Mouse (Mus musculus) hindbrain, embryonic 14.5 days (tissue): ENCODE results near the gene Dbndd2. TPM values are rescaled to one million over a fixed set of nuclear protein-coding genes. Genes with fewer than 3 reads are reported as not detected.

Experiments
- ATAC-seq: fragments of 200-750 bp; cut with Nextera tagmentation; 2 replicates; pipeline ENCODE4 v1.8.0; 2017; ENCODE audit warnings: moderate number of reproducible peaks, mild to moderate bottlenecking, moderate TSS enrichment, moderate library complexity; ENCODE audit not compliant: low FRiP score
- DNase-seq: peaks from one replicate; pipeline ENCODE4 v3.0.0-alpha.2; 2015; ENCODE audit warnings: low spot score
- H3K27ac ChIP-seq: fragments of 300-500 bp; sonication (generic); 2 replicates; pipeline ENCODE4 v1.5.1; 2014; ENCODE audit warnings: mild to moderate bottlenecking, moderate library complexity
- H3K27me3 ChIP-seq: fragments of 300-500 bp; sonication (generic); 2 replicates; pipeline ENCODE4 v1.6.1; 2014; ENCODE audit warnings: mild to moderate bottlenecking, low read length, mixed read lengths; ENCODE audit not compliant: control insufficient read depth, insufficient read depth
- H3K36me3 ChIP-seq: fragments of 300-500 bp; sonication (generic); replicated peaks from 2 replicates; pipeline ENCODE4 v1.6.1; 2014; ENCODE audit not compliant: control insufficient read depth, insufficient read depth
- H3K4me1 ChIP-seq: fragments of 300-500 bp; sonication (generic); replicated peaks from 2 replicates; pipeline ENCODE4 v1.6.1; 2014; ENCODE audit warnings: antibody characterized with exemption, low read length, mixed read lengths; ENCODE audit not compliant: control insufficient read depth, insufficient read depth
- H3K4me2 ChIP-seq: fragments of 300-500 bp; sonication (generic); replicated peaks from 2 replicates; pipeline ENCODE4 v1.6.1; 2014; ENCODE audit warnings: mild to moderate bottlenecking, moderate library complexity
- H3K4me3 ChIP-seq: fragments of 300-500 bp; sonication (generic); replicated peaks from 2 replicates; pipeline ENCODE4 v1.5.1; 2014; ENCODE audit warnings: mild to moderate bottlenecking, low read length
- H3K9ac ChIP-seq: fragments of 300-500 bp; sonication (generic); 2 replicates; pipeline ENCODE4 v1.6.1; 2014
- H3K9me3 ChIP-seq: fragments of 300-500 bp; sonication (generic); 2 replicates; pipeline ENCODE4 v1.6.1; 2016; ENCODE audit warnings: low read length; ENCODE audit not compliant: control insufficient read depth
- WGBS: fragments of 180-500 bp; shearing (Covaris S2); extraction: QIAGEN DNeasy Blood & Tissue Kit; methylation state at CpG from one replicate; pipeline ENCODE4 v1.1.7; 2014; 5-methylcytosine and 5-hydroxymethylcytosine counted together
- polyA plus RNA-seq: library from polyadenylated mRNA; unstranded; fragments of >200 nt; fragmentation: Nextera tagmentation; extraction: Ambion mirVana; gene quantifications from 2 replicates; pipeline ENCODE4 v1.2.1, GENCODE M21; 2014

Dbndd2 gene
- polyA plus RNA-seq, 1 experiment from 2014 or later = 13.8 TPM

GRCm38 (mm10) chr2:164542132-164542531 lies 56.2 kb downstream of the Dbndd2 start:
- H3K27ac ChIP-seq = no peak overlapping the region
- no peak overlapping the region for H3K4me2 ChIP-seq
- WGBS = 83% methylated on average over 5 of the region's 5 CpGs
- H3K9ac ChIP-seq = no peak overlapping the region
- no peak for ATAC-seq
- no peak for DNase-seq
- H3K4me3 ChIP-seq = no peak overlapping the region
- no peaks in the 10 kb centered on the region for H3K9me3 ChIP-seq
- no peaks in the 10 kb centered on the region for H3K36me3 ChIP-seq
- no peaks in the 10 kb centered on the region for H3K4me1 ChIP-seq
- H3K27me3 ChIP-seq = no peaks in the 10 kb centered on the region

DNA sequence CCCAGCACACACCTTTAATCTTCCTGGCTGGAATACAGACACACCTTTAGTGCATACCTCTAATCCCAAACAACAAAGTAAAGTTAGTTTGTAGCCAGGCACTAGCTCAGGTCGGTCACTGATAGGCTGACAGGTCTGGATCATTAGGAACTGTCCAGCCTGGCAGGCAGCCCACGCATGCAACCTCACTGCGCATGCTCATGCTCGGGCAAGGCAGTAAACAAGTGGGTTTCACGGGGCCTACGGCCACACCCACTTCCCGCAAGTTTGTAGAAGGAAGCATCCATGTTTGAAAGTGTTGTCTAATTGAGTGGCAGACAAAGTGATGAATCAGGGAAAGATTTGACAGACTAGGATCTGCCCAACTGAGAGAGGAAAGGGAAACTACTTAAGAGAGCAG lies 56.7 kb downstream of the Dbndd2 start:
- 89% methylated on average over 7 of the region's 7 CpGs for WGBS

More for the DNA sequence above, 56.7 kb downstream of the Dbndd2 start:
- H3K27ac ChIP-seq = no peak overlapping the region
- no peaks in the 10 kb centered on the region for H3K36me3 ChIP-seq
- H3K4me2 ChIP-seq = no peak overlapping the region
- ATAC-seq = no peak
- no peaks in the 10 kb centered on the region for H3K4me1 ChIP-seq
- H3K4me3 ChIP-seq = no peak overlapping the region
- DNase-seq = no peak
- no peaks in the 10 kb centered on the region for H3K27me3 ChIP-seq
- H3K9me3 ChIP-seq = no peaks in the 10 kb centered on the region
- no peak overlapping the region for H3K9ac ChIP-seq

Other genes starting within 250 kb of the Dbndd2 start
- not detected in 2 replicates for gene Svs2, start 247.6 kb upstream of the Dbndd2 start, polyA plus RNA-seq
- gene Svs3b, start 229.5 kb upstream of the Dbndd2 start, polyA plus RNA-seq = not detected in 2 replicates
- not detected in 2 replicates for gene Svs4, start 207.6 kb upstream of the Dbndd2 start, polyA plus RNA-seq
- not detected in 2 replicates for gene Svs3a, start 196.8 kb upstream of the Dbndd2 start, polyA plus RNA-seq
- gene Svs6, start 169.4 kb upstream of the Dbndd2 start, polyA plus RNA-seq = not detected in 2 replicates
- gene Svs5, start 153.4 kb upstream of the Dbndd2 start, polyA plus RNA-seq = not detected in 2 replicates
- 0.33 and 0.62 TPM in 2 replicates for gene Slpi, start 97.0 kb upstream of the Dbndd2 start, polyA plus RNA-seq
- 0.04 and 0.15 TPM in 2 replicates for gene Rbpjl, start 83.0 kb upstream of the Dbndd2 start, polyA plus RNA-seq
- gene Matn4, start 80.9 kb upstream of the Dbndd2 start, polyA plus RNA-seq = 0.44 and 0.75 TPM in 2 replicates
- gene Sdc4, start 42.2 kb upstream of the Dbndd2 start, polyA plus RNA-seq = 6.8 and 9.3 TPM in 2 replicates
- gene Sys1, start 29.1 kb upstream of the Dbndd2 start, polyA plus RNA-seq = 87.1 and 92.6 TPM in 2 replicates
- gene Gm20458, start 25.1 kb upstream of the Dbndd2 start, polyA plus RNA-seq = 8.6 and 10.0 TPM in 2 replicates
- 0.28 TPM in 1 of 2 replicates, not detected in the other for gene Trp53tg5, start 12.4 kb upstream of the Dbndd2 start, polyA plus RNA-seq
- 109 and 110 TPM in 2 replicates for gene Pigt, start 11.4 kb downstream of the Dbndd2 start, polyA plus RNA-seq
- gene Wfdc2, start 76.3 kb downstream of the Dbndd2 start, polyA plus RNA-seq = 2.4 and 4.0 TPM in 2 replicates
- not detected in 2 replicates for gene Spint3, start 87.4 kb downstream of the Dbndd2 start, polyA plus RNA-seq
- gene Wfdc6a, start 99.3 kb downstream of the Dbndd2 start, polyA plus RNA-seq = 0.25 TPM in 1 of 2 replicates, not detected in the other
- not detected in 2 replicates for gene Eppin, start 107.5 kb downstream of the Dbndd2 start, polyA plus RNA-seq
- not detected in 2 replicates for gene Wfdc6b, start 127.4 kb downstream of the Dbndd2 start, polyA plus RNA-seq
- not detected in 2 replicates for gene Wfdc8, start 127.5 kb downstream of the Dbndd2 start, polyA plus RNA-seq
- not detected in 2 replicates for gene Wfdc16, start 152.7 kb downstream of the Dbndd2 start, polyA plus RNA-seq
- not detected in 2 replicates for gene Wfdc10, start 169.9 kb downstream of the Dbndd2 start, polyA plus RNA-seq
- not detected in 2 replicates for gene Wfdc9, start 170.5 kb downstream of the Dbndd2 start, polyA plus RNA-seq
- gene Wfdc11, start 188.0 kb downstream of the Dbndd2 start, polyA plus RNA-seq = not detected in 2 replicates
- 0.26 TPM in 1 of 2 replicates, not detected in the other for gene Wfdc13, start 199.0 kb downstream of the Dbndd2 start, polyA plus RNA-seq
- gene Spint4, start 212.4 kb downstream of the Dbndd2 start, polyA plus RNA-seq = not detected in 2 replicates
- not detected in 2 replicates for gene Spint5, start 229.2 kb downstream of the Dbndd2 start, polyA plus RNA-seq